Mouse (Mus musculus) E14TG2a.4 (cell line): ENCODE measurements around the gene Lemd2.

Experiments used
- H3K27me3 ChIP-seq: 2 replicates; pipeline ENCODE4 v1.6.1; 2014; ENCODE audit warnings: low read length, control low read depth; ENCODE audit not compliant: insufficient read depth
- H3K36me3 ChIP-seq: 2 replicates; pipeline ENCODE4 v1.6.1; 2014; ENCODE audit warnings: low read length, control low read depth; ENCODE audit not compliant: insufficient read depth
- H3K4me1 ChIP-seq: replicated peaks from 2 replicates; pipeline ENCODE4 v1.6.1; 2014; ENCODE audit warnings: low read depth, low read length, control low read depth
- H3K4me3 ChIP-seq: replicated peaks from 2 replicates; pipeline ENCODE4 v1.5.1; 2014; ENCODE audit warnings: mild to moderate bottlenecking, low read length
- H3K9me3 ChIP-seq: 2 replicates; pipeline ENCODE4 v1.6.1; 2014; ENCODE audit warnings: low read length, control low read depth
- CTCF ChIP-seq: conservative IDR thresholded peaks from 2 replicates; pipeline ENCODE4 v1.5.1; 2014; ENCODE audit warnings: low read length
- NANOG ChIP-seq: IDR thresholded peaks from 2 replicates; pipeline ENCODE4 v1.6.1; 2014; ENCODE audit warnings: borderline replicate concordance, low read length, mixed read lengths
- POU5F1 ChIP-seq: IDR thresholded peaks from 2 replicates; pipeline ENCODE4 v1.6.1; 2014; ENCODE audit warnings: low read length, borderline replicate concordance

Lemd2 gene

DNA sequence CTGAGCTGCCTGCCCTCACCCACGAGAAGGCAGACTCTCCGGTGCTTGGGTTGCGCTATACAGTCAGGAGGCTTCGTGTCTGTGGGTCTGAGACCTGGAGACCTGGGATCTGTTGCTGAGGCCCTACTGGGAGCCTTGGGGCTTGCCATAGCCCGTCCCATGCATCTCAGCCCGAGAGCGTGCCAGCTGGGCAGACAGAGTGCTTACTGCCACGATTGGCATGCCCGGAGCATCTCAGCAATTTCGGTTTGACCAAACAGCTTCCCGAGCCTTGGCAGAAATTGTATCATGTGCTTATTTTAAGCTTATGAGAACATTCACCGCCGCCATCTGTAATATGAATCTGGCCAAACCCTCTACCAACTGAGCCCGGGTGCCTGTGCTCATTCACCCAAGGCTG is 50.0 kb downstream of the Lemd2 start:
- H3K9me3 ChIP-seq = no peaks in the 10 kb centered on the region
- H3K36me3 ChIP-seq = no peaks in the 10 kb centered on the region
- H3K4me3 ChIP-seq = no peak overlapping the region
- peaks cover 41% of the 10 kb centered on the region for H3K27me3 ChIP-seq
- TF ChIP-seq POU5F1 (no peak), CTCF (no peak), NANOG (no peak)
- H3K4me1 ChIP-seq = peaks cover 23% of the 10 kb centered on the region

DNA sequence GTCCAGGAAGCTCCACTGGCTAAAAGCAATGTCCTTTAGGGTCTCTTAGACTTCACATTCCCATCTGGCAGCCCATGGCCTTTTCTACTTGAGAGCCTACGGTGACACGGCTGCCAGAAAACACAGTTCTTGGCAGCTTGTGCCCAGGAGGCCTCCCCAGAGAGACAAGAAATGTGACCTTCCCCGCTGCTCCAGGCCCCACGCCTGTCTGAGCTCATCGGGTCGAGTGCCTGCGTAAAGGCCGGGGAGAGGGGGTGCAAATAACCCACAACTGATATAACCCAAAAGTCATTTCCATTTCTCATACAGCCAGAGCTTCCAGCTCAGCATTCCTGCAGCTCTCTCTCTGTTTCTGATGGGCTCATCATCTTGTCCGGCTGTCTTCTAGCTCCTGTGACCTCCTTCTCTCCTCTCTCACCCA is 50.5 kb downstream of the Lemd2 start:
- H3K4me1 ChIP-seq = peaks cover 27% of the 10 kb centered on the region
- H3K36me3 ChIP-seq = no peaks in the 10 kb centered on the region
- peaks cover 42% of the 10 kb centered on the region for H3K27me3 ChIP-seq
- no peak overlapping the region for H3K4me3 ChIP-seq
- H3K9me3 ChIP-seq = no peaks in the 10 kb centered on the region
- no peak for TF ChIP-seq NANOG
- no peak for TF ChIP-seq CTCF
- TF ChIP-seq POU5F1 = no peak

DNA sequence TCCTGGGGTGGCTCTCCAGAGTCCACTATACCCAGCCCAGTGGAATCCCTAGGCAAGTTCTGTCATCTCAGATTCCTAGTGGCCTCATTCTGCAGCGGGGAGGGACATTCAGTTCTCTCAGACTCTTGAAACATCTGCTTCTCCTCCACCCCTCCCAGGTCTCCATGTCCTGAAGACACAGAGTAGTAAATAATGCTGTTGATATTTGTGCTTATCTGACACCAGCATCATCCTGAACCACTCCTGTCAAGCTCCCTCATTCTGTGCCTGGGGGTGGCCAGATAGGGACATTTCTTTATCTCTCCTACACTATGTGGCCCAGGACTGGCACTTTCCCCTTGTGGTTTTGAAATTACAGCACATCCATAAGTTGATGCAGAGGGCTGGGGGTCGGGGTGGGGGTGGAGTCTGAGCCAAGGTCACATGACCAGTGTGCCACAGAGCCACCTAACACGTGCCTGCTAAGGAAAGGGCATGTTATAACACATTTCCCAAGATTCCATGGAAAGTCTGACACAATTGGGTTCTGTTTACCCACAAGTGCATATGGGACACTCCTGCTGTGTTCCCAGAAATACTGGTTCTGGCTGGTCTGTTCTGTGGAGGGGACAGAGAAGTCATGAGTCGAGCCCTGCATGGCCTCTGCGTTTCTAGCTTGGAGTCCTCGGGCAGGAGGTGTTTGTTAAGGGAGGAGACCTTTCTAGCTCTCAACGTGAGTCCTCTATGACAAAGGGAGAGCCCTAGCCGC is 51.1 kb downstream of the Lemd2 start:
- Histone ChIP-seq H3K27me3 (peaks cover 42% of the 10 kb centered on the region), H3K36me3 (no peaks in the 10 kb centered on the region), H3K4me1 (peaks cover 33% of the 10 kb centered on the region), H3K9me3 (no peaks in the 10 kb centered on the region), H3K4me3 (no peak overlapping the region)
- TF ChIP-seq NANOG (no peak), POU5F1 (no peak), CTCF (no peak)

DNA sequence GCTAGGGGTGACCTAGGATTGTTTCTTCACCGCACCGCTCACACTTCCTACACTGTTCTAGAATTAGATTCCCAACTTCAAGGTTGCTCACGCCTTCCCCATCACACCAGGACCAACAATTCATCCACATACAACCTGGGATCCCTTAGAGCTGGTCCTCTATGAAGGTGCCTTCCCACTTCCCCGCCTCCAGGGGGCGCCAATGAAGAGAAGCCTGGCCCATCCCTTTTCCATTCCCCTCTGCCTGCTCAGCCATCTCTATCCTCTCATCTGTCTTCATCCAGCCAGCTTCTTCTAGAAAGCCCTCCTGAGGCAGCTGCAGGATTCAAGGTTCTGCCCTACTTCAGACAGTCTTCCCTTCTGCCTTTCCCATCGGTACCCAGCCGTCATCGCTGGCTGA is 52.9 kb downstream of the Lemd2 start:
- Histone ChIP-seq H3K27me3 (peaks cover 47% of the 10 kb centered on the region), H3K4me3 (no peak overlapping the region), H3K4me1 (peaks cover 39% of the 10 kb centered on the region), H3K36me3 (no peaks in the 10 kb centered on the region), H3K9me3 (no peaks in the 10 kb centered on the region)
- TF ChIP-seq CTCF (peak; percentile 84), NANOG (no peak)

DNA sequence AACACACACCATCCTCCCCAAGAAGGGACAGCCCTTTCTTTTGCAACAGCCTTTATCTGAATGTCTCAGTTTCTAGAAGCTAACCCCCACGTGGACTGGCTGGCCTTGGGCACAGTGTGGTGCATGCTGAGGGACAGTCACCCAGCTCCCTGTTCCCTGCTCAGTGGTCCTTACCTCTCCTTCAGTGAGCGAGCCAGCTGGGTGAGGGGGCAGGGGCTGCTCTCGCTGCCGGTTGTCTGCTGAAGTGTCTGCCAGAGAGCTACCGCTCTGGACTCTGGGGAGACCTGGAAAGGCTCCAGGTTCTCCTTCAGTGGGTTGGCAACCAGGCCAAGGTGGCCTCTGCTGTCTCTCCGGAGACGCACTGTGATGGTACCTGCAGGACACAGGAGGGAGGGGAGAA is 53.4 kb downstream of the Lemd2 start:
- Histone ChIP-seq H3K4me3 (no peak overlapping the region), H3K4me1 (peaks cover 44% of the 10 kb centered on the region), H3K9me3 (no peaks in the 10 kb centered on the region), H3K36me3 (no peaks in the 10 kb centered on the region), H3K27me3 (peaks cover 51% of the 10 kb centered on the region)
- TF ChIP-seq CTCF = no peak

DNA sequence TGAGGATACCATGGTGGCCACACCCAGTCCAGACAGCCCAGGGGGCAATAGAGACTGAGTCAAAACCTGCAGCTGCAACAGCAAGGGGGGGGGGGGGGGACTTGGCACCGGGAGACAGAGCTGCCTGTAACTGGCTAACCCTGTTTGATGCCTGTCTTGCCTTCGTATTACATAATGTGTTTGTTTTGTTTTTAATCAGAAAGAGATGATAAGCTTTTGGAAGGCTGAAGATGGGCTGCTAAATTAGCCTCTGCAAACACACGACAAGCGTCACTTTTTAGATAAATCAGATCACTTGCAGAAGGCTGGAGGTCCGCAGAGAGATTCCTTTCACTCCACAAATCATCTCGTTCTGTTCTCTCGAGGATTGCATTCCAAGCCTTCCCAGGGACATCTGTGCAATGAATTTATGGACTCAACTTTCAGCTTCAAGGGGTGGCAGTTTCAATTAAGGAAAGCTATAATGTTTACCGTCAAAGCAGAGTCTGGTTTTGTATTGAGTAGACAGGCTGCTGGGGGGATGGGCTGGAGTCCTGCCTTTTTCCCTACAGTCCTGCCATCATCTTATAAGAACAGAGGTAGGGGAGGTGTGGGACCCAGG is 57.8 kb downstream of the Lemd2 start:
- H3K9me3 ChIP-seq = no peaks in the 10 kb centered on the region
- no peak overlapping the region for H3K4me3 ChIP-seq
- TF ChIP-seq POU5F1 (no peak), CTCF (no peak), NANOG (no peak)
- no peaks in the 10 kb centered on the region for H3K36me3 ChIP-seq
- H3K4me1 ChIP-seq = peaks cover 67% of the 10 kb centered on the region
- peaks cover 35% of the 10 kb centered on the region for H3K27me3 ChIP-seq

DNA sequence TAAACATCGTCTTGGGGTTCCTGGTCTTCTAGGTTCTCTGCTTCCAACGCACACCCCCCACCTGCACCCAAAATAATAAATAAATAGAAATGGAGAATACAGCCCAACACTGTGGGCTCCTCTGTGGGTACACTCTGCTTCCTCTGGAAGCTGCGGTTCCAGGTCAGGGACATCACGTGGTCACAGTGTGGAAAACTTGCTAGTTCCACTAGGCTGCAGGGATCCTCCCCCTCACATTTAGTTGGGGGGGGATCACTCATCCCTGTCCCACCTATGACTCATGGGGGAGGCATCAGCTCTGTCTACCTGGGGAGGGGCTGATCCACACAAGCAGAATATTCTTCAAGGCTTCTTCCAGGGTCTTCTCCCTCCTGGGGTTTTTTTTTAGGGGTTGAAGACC is 60.1 kb downstream of the Lemd2 start:
- TF ChIP-seq CTCF (no peak), NANOG (no peak), POU5F1 (no peak)
- peaks cover 32% of the 10 kb centered on the region for H3K27me3 ChIP-seq
- peaks cover 81% of the 10 kb centered on the region for H3K4me1 ChIP-seq
- no peaks in the 10 kb centered on the region for H3K36me3 ChIP-seq
- H3K9me3 ChIP-seq = no peaks in the 10 kb centered on the region
- H3K4me3 ChIP-seq = 0 out of 2 replicates have a peak overlapping the region, but pooled peaks have one; percentile 32

DNA sequence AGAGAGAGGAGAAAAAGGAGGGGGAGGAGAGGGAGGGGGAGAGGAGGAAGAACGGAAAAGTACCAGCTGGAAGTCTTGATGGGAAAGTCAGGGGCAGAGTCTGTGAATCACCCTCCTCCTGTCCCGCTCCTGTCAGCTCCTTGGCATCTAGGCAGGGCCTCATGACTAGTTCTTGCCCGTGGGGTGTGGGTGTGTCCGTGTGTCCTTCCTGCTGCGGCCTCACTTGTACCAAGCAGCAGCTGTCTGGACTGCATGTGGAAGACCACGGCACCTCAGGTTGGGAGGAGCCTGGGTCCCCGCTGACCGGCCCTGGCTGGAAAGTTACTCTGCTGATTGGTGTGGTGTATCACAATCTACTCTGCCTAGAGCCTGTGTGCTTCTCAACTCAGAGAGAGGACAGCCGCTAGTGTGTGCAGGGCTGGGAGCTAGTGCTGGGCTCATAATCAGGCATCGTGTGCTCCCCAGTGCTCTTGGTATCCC is 62.3 kb downstream of the Lemd2 start:
- peaks cover 71% of the 10 kb centered on the region for H3K4me1 ChIP-seq
- H3K9me3 ChIP-seq = no peaks in the 10 kb centered on the region
- TF ChIP-seq POU5F1 = no peak
- TF ChIP-seq CTCF = no peak
- TF ChIP-seq NANOG = no peak
- H3K27me3 ChIP-seq = peaks cover 32% of the 10 kb centered on the region
- H3K4me3 ChIP-seq = no peak overlapping the region
- no peaks in the 10 kb centered on the region for H3K36me3 ChIP-seq
